In the genomic region with DNA sequence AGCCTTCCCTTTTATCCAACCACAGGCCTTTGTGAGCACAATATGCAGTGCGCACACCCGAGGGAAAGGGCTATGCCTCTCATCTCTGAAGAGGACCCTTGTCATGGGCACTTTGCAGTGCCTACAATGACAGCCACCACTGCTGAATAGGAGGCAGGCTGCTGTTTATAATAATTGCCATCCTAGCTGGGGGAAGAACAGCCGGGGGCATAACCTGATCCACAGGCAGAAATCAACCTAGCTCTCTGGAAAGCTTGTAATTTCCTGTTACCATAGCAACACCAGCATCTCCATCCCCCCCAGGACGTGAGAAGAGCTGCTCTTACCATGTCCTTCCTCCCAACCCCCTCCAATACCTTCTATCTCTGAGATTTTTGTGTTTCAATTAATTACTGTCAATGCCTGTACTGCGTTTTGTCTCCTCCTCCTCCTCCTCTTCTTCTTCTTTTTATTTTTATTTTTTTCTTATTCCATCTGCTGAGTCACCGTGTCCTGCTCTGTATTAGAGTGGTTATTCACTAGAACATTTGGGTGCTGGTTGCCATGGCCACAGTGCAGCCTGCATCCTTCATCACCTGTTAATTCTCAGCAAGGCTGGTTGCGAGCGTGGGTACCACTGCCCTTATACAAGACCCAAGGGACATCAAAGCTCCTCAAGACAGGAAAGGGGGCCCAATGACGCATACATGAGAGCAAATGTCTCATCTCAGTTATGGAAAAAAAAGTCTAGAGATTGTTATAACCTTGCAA, we compare ENCODE assay signal across 13 mouse cellular contexts. TPM values are rescaled to one million over a fixed set of nuclear protein-coding genes. Genes with fewer than 3 reads are reported as not detected.
A peak's percentile ranks its signal among the peaks of the same experiment; 100 is the strongest.
DNase-seq lines count a peak whose midpoint lies in the region; ATAC-seq and TF ChIP-seq lines count a peak whose summit lies in the region.
"Had no signal": no experiment of that assay in that cellular context is flagged by ENCODE, and none has a peak within 500 bp of the region (broad histone marks: within the 10 kb centered on the region; RNA-seq: fewer than 3 reads in every experiment).

No protein-coding gene starts in this region.

- ATAC-seq in kidney, embryonic 14.5 days (ENCODE audit: low FRiP score, low TSS enrichment): 0 out of 2 replicates have a peak, but pooled peaks have one; percentile 37
- peak; percentile 78 for ATAC-seq in forebrain, embryonic 14.5 days
- no peak for ATAC-seq in stomach, postnatal 0 days (ENCODE audit: low FRiP score, low TSS enrichment)
- ATAC-seq in liver, embryonic 12.5 days: no peak

- TF ChIP-seq CTCF in stomach, postnatal 0 days (IDR thresholded peaks at IDR 0.05; ENCODE audit: low read depth): no peak

- no peak overlapping the region for H3K27ac ChIP-seq in kidney, embryonic 14.5 days (ENCODE audit: low read depth, low read length)
- peak overlapping the region; percentile 86 for H3K27ac ChIP-seq in forebrain, embryonic 14.5 days (ENCODE audit: low read depth, low read length)
- no peak overlapping the region for H3K27ac ChIP-seq in stomach, postnatal 0 days (replicated peaks)
- H3K27ac ChIP-seq in liver, embryonic 12.5 days: no peak overlapping the region

- no peak for TF ChIP-seq EP300 in stomach, postnatal 0 days (optimal IDR thresholded peaks at IDR 0.05)

- no peaks in the 10 kb centered on the region for H3K9me3 ChIP-seq in kidney, embryonic 14.5 days (ENCODE audit: control insufficient read depth, low read length)
- H3K9me3 ChIP-seq in forebrain, embryonic 14.5 days (replicated peaks; ENCODE audit: control insufficient read depth, low read length): no peaks in the 10 kb centered on the region
- no peaks in the 10 kb centered on the region for H3K9me3 ChIP-seq in stomach, postnatal 0 days (ENCODE audit: control insufficient read depth, low read length)
- no peaks in the 10 kb centered on the region for H3K9me3 ChIP-seq in liver, embryonic 12.5 days (replicated peaks)

- no peaks in the 10 kb centered on the region for H3K4me1 ChIP-seq in kidney, embryonic 14.5 days (ENCODE audit: control insufficient read depth, insufficient read depth, low read length)
- H3K4me1 ChIP-seq in forebrain, embryonic 14.5 days (ENCODE audit: control insufficient read depth, insufficient read depth, low read length): peaks cover 20% of the 10 kb centered on the region
- H3K4me1 ChIP-seq in stomach, postnatal 0 days (replicated peaks; ENCODE audit: control insufficient read depth, insufficient read depth): no peaks in the 10 kb centered on the region
- no peaks in the 10 kb centered on the region for H3K4me1 ChIP-seq in liver, embryonic 12.5 days

- H3K4me3 ChIP-seq in kidney, embryonic 14.5 days (ENCODE audit: low read length): no peak overlapping the region
- no peak overlapping the region for H3K4me3 ChIP-seq in forebrain, embryonic 14.5 days (ENCODE audit: low read depth, low read length)
- no peak overlapping the region for H3K4me3 ChIP-seq in stomach, postnatal 0 days (ENCODE audit: low read depth, low read length)
- H3K4me3 ChIP-seq in liver, embryonic 12.5 days: no peak overlapping the region

- H3K27me3 ChIP-seq in kidney, embryonic 14.5 days (ENCODE audit: control insufficient read depth, insufficient read depth, low read length): no peaks in the 10 kb centered on the region
- no peaks in the 10 kb centered on the region for H3K27me3 ChIP-seq in forebrain, embryonic 14.5 days (replicated peaks; ENCODE audit: control insufficient read depth, insufficient read depth, low read length)
- no peaks in the 10 kb centered on the region for H3K27me3 ChIP-seq in stomach, postnatal 0 days (ENCODE audit: control insufficient read depth, insufficient read depth, low read length)
- H3K27me3 ChIP-seq in liver, embryonic 12.5 days (replicated peaks): peaks cover 31% of the 10 kb centered on the region

- no peak for DNase-seq in kidney, postnatal 10 days
- peak; percentile 90 for DNase-seq in forebrain, embryonic 14.5 days (ENCODE audit: low spot score)
- DNase-seq in layer of hippocampus, postnatal 14 days (ENCODE audit: low spot score in 2 of 2): peak; percentile 54 to 61
- peak; percentile 71 to 81 for DNase-seq in right cerebral cortex, adult 2 months (ENCODE audit: low spot score in 2 of 2)
- DNase-seq in stomach, postnatal 0 days (ENCODE audit: low spot score): no peak
- no peak for DNase-seq in ovary, postnatal 36 days (ENCODE audit: low spot score)
- DNase-seq: heart, postnatal 14 days; lung, embryonic 14.5 days had no signal

- H3K4me2 ChIP-seq in kidney, embryonic 14.5 days (replicated peaks; ENCODE audit: low read depth, low read length): no peak overlapping the region
- no peak overlapping the region for H3K4me2 ChIP-seq in forebrain, embryonic 14.5 days (ENCODE audit: low read length)
- no peak overlapping the region for H3K4me2 ChIP-seq in stomach, postnatal 0 days (replicated peaks; ENCODE audit: low read depth)
- H3K4me2 ChIP-seq in liver, embryonic 12.5 days: no peak overlapping the region
- H3K4me2 ChIP-seq: lung, embryonic 14.5 days had no signal

- WGBS in kidney, embryonic 14.5 days: 72% methylated on average over 9 of the region's 9 CpGs
- WGBS in forebrain, embryonic 14.5 days: 47% methylated on average over 9 of the region's 9 CpGs
- WGBS in stomach, postnatal 0 days: 59% methylated on average over 9 of the region's 9 CpGs
- 57% methylated on average over 9 of the region's 9 CpGs for WGBS in liver, embryonic 12.5 days (ENCODE audit: insufficient replicate concordance)

- H3K9ac ChIP-seq in kidney, embryonic 14.5 days (ENCODE audit: low read depth, low read length): no peak overlapping the region
- no peak overlapping the region for H3K9ac ChIP-seq in forebrain, embryonic 14.5 days (ENCODE audit: low read length)
- H3K9ac ChIP-seq in stomach, postnatal 0 days (ENCODE audit: low read length): no peak overlapping the region
- no peak overlapping the region for H3K9ac ChIP-seq in liver, embryonic 12.5 days
- H3K9ac ChIP-seq: lung, embryonic 14.5 days had no signal

- no peaks in the 10 kb centered on the region for H3K36me3 ChIP-seq in kidney, embryonic 14.5 days (ENCODE audit: control insufficient read depth, insufficient read depth, low read length)
- H3K36me3 ChIP-seq in forebrain, embryonic 14.5 days (ENCODE audit: control insufficient read depth, insufficient read depth, low read length): no peaks in the 10 kb centered on the region
- H3K36me3 ChIP-seq in stomach, postnatal 0 days (ENCODE audit: control insufficient read depth, insufficient read depth, low read length): no peaks in the 10 kb centered on the region
- no peaks in the 10 kb centered on the region for H3K36me3 ChIP-seq in liver, embryonic 12.5 days

RNA-seq across cellular contexts. Expression of a gene that starts 1.3 kb away (rescaled TPM):
- polyA plus RNA-seq in kidney, embryonic 14.5 days (2014; fragmentation: Nextera tagmentation; extraction: Ambion mirVana): not detected in 2 replicates
- polyA plus RNA-seq in forebrain, embryonic 14.5 days (2014; fragmentation: Nextera tagmentation; extraction: Ambion mirVana): 0.43 and 0.93 TPM in 2 replicates
- not detected for total RNA-seq in layer of hippocampus, postnatal 14 days (2021)
- 52.0 and 84.7 TPM in 2 replicates for polyA plus RNA-seq in stomach, postnatal 0 days (2015; fragmentation: Nextera tagmentation; extraction: Ambion mirVana)
- not detected in 2 replicates for polyA plus RNA-seq in liver, embryonic 12.5 days (2016; fragmentation: Nextera tagmentation; extraction: Ambion mirVana)
- total RNA-seq: gastrocnemius, adult 18-20 months; heart, postnatal 14 days; layer of hippocampus, postnatal 25 days had no signal
- polyA plus RNA-seq: C2C12; lung, embryonic 14.5 days had no signal

RNA-seq across cellular contexts. Expression of a gene that starts 13.3 kb away (rescaled TPM):
- 1,744 and 1,749 TPM in 2 replicates for polyA plus RNA-seq in kidney, embryonic 14.5 days (2014; fragmentation: Nextera tagmentation; extraction: Ambion mirVana)
- polyA plus RNA-seq in forebrain, embryonic 14.5 days (2014; fragmentation: Nextera tagmentation; extraction: Ambion mirVana): 1,289 and 1,493 TPM in 2 replicates
- total RNA-seq in layer of hippocampus, postnatal 14 days (2021): 100 to 1,000 TPM; 704 to 721 TPM
- 1,487 and 1,495 TPM in 2 replicates for polyA plus RNA-seq in stomach, postnatal 0 days (2015; fragmentation: Nextera tagmentation; extraction: Ambion mirVana)
- polyA plus RNA-seq in liver, embryonic 12.5 days (2016; fragmentation: Nextera tagmentation; extraction: Ambion mirVana): 1,823 and 1,858 TPM in 2 replicates

RNA-seq across cellular contexts. Expression of a gene that starts 23.0 kb away (rescaled TPM):
- 6.0 and 6.3 TPM in 2 replicates for polyA plus RNA-seq in kidney, embryonic 14.5 days (2014; fragmentation: Nextera tagmentation; extraction: Ambion mirVana)
- polyA plus RNA-seq in forebrain, embryonic 14.5 days (2014; fragmentation: Nextera tagmentation; extraction: Ambion mirVana): 55.1 and 81.9 TPM in 2 replicates
- total RNA-seq in layer of hippocampus, postnatal 14 days (2021): 100 to 1,000 TPM; 110 to 123 TPM
- polyA plus RNA-seq in stomach, postnatal 0 days (2015; fragmentation: Nextera tagmentation; extraction: Ambion mirVana): 7.9 and 10.1 TPM in 2 replicates
- polyA plus RNA-seq in liver, embryonic 12.5 days (2016; fragmentation: Nextera tagmentation; extraction: Ambion mirVana): 0.43 and 0.47 TPM in 2 replicates

Comparison
In these comparisons a context has a peak if more than half of its experiments do, and no peak if none do; other contexts are left out.
1. ATAC-seq: peak in kidney, embryonic 14.5 days (single experiment) and forebrain, embryonic 14.5 days (single experiment); none in stomach, postnatal 0 days (single experiment) and liver, embryonic 12.5 days (single experiment).
2. DNase-seq: peak in forebrain, embryonic 14.5 days (single experiment), layer of hippocampus, postnatal 14 days (2 of 2) and right cerebral cortex, adult 2 months (2 of 2); none in kidney, postnatal 10 days (single experiment), stomach, postnatal 0 days (single experiment) and ovary, postnatal 36 days (single experiment).
3. RNA of a gene that starts 1.3 kb away (polyA plus RNA-seq): 52.0 to 84.7 TPM in stomach, postnatal 0 days; 0.43 to 0.93 TPM in forebrain, embryonic 14.5 days, not detected in liver, embryonic 12.5 days and not detected in kidney, embryonic 14.5 days; every median in the first group is over 10 times any median in the second.